30 mouse cellular contexts compared by ENCODE assay signal in genomic region chr10:112263467-112263866, GRCm38 (mm10). TPM values are rescaled to one million over a fixed set of nuclear protein-coding genes. Genes with fewer than 3 reads are reported as not detected.
DNase-seq lines count a peak whose midpoint lies in the region; TF ChIP-seq lines count a peak whose summit lies in the region.
"Had no signal": no experiment of that assay in that cellular context is flagged by ENCODE, and none has a peak within 500 bp of the region (broad histone marks: within the 10 kb centered on the region; RNA-seq: fewer than 3 reads in every experiment).

No protein-coding gene starts in this region.

- no peak overlapping the region for H3K27ac ChIP-seq in left cerebral cortex, adult 2 months
- H3K27ac ChIP-seq: forebrain, embryonic 13.5 days; hindbrain, embryonic 10.5 days; hindbrain, embryonic 15.5 days; liver, embryonic 13.5 days; midbrain, embryonic 12.5 days; neural tube, embryonic 13.5 days; stomach, embryonic 15.5 days had no signal

- H3K4me3 ChIP-seq in left cerebral cortex, adult 2 months, result no peak overlapping the region
- H3K4me3 ChIP-seq: forebrain, embryonic 13.5 days; hindbrain, embryonic 10.5 days; hindbrain, embryonic 15.5 days; liver, embryonic 13.5 days; megakaryocyte, embryonic 14.5 days; midbrain, embryonic 12.5 days; myocyte; neural tube, embryonic 13.5 days; stomach, embryonic 15.5 days had no signal

- intact Hi-C loops in left cerebral cortex, adult 2 months (cut with DNase I), result loop anchor here (1.0 kb wide), 1 partner anchor 218 kb away; no protein-coding TSS in a partner anchor

- peak; percentile 21 for DNase-seq in layer of hippocampus, adult 11-12 months (ENCODE audit: low spot score)
- DNase-seq in layer of hippocampus, postnatal 14 days (ENCODE audit: low spot score in 2 of 2), result no peak
- DNase-seq in left cerebral cortex, adult 2 months (ENCODE audit: extremely low spot score in 1 of 2, low spot score in 2 of 2), result peak; percentile 19 to 34
- DNase-seq in left cerebral cortex, adult 11 months (ENCODE audit: low spot score), result no peak
- peak; percentile 78 for DNase-seq in brain, adult 2 months (ENCODE audit: low read depth, low spot score)
- peak; percentile 25 to 29 for DNase-seq in layer of hippocampus, postnatal 36 days
- DNase-seq in liver, result no peak
- no peak for DNase-seq in ovary, postnatal 36 days (ENCODE audit: low spot score)
- DNase-seq: adrenal gland, postnatal 10 days; cerebellum, adult 11 months; cerebellum, adult 9-10 months; cerebellum, postnatal 36 days; gastrocnemius, postnatal 14 days; heart, postnatal 14 days; kidney, adult 18-20 months; kidney, postnatal 36 days; liver, embryonic 13.5 days; lung, adult 18-20 months; lung, postnatal 4 days; thymus, postnatal 14 days had no signal

- no peak for TF ChIP-seq CTCF in left cerebral cortex, adult 2 months (IDR thresholded peaks at IDR 0.05)

RNA-seq across cellular contexts. Expression of gene Kcnc2, which starts 7.5 kb away (rescaled TPM):
- total RNA-seq in layer of hippocampus, postnatal 14 days (2021), result 10 to 100 TPM; 65.5 to 72.4 TPM
- 10 to 100 TPM; 90.6 to 91.3 TPM for total RNA-seq in left cerebral cortex, adult 2 months (2021)
- total RNA-seq in layer of hippocampus, postnatal 36 days (2021), result 10 to 100 TPM; 77.0 to 89.5 TPM
- total RNA-seq: granulocyte monocyte progenitor cell, adult 5-6 weeks; MEL had no signal

Comparison
In these comparisons a context has a peak if more than half of its experiments do, and no peak if none do; other contexts are left out.
1. DNase-seq: peak in layer of hippocampus, adult 11-12 months (single experiment), left cerebral cortex, adult 2 months (2 of 2), brain, adult 2 months (single experiment) and layer of hippocampus, postnatal 36 days (2 of 2); none in layer of hippocampus, postnatal 14 days (0 of 2), left cerebral cortex, adult 11 months (single experiment), liver (single experiment) and ovary, postnatal 36 days (single experiment).